Mouse (Mus musculus) left cerebral cortex, adult 18-20 months (tissue): ENCODE measurements at regions not wholly inside any gene's neighbourhood (a gene's known extent, or its start where the extent isn't known, plus 50 kb on each side); places are given as distances from the start of the nearest gene placed in this dataset.
A peak's percentile ranks its signal among the peaks of the same experiment; 100 is the strongest.

Experiments used
- DNase-seq, 2 experiments: peaks; one replicate each; pipeline ENCODE4 v3.0.0; 2021 to 2022; ENCODE audit warnings: low spot score in 2 of 2, mixed read lengths in 1 of 2

- no peak for DNase-seq
Observed at GRCm38 (mm10) chr15:18685439-18685838, 133.3 kb upstream of the Cdh10 start.

- DNase-seq: no peak
Observed at GRCm38 (mm10) chr15:18696680-18697284, 122.0 kb upstream of the Cdh10 start.

GRCm38 (mm10) chr15:18744266-18744665 is 74.5 kb upstream of the Cdh10 start:
- peak; percentile 7 to 39 for DNase-seq

GRCm38 (mm10) chr15:18748574-18749246 is 70.0 kb upstream of the Cdh10 start:
- DNase-seq: peak; percentile 25 to 61
